Mouse (Mus musculus) liver, embryonic 14.5 days (tissue): Measurements from ENCODE around the gene Olfr2.

Experiments used
- CTCF ChIP-seq: IDR thresholded peaks from 2 replicates; pipeline ENCODE4 v1.5.1; 2016; ENCODE audit warnings: antibody characterized with exemption, low read depth, control low read depth
- EP300 ChIP-seq: IDR thresholded peaks from 2 replicates; pipeline ENCODE4 v1.6.1; 2016; ENCODE audit warnings: antibody characterized with exemption, low read depth

GRCm38 (mm10) chr7:107039934-107040563, 34.2 kb upstream of the Olfr2 start:
- no peak for TF ChIP-seq CTCF
- no peak for TF ChIP-seq EP300
